Mouse (Mus musculus) T-helper 1 cell (primary cell): ENCODE results near the gene Zfp536.

Experiments used
- in situ Hi-C: fragments of 300-600 bp; cut with MboI, MseI; formaldehyde crosslinking; loops from one replicate; pipeline ENCODE4 v1.15.1; 2025; ENCODE audit warnings: high pct_unique_total_duplicates

Gene Zfp536

DNA sequence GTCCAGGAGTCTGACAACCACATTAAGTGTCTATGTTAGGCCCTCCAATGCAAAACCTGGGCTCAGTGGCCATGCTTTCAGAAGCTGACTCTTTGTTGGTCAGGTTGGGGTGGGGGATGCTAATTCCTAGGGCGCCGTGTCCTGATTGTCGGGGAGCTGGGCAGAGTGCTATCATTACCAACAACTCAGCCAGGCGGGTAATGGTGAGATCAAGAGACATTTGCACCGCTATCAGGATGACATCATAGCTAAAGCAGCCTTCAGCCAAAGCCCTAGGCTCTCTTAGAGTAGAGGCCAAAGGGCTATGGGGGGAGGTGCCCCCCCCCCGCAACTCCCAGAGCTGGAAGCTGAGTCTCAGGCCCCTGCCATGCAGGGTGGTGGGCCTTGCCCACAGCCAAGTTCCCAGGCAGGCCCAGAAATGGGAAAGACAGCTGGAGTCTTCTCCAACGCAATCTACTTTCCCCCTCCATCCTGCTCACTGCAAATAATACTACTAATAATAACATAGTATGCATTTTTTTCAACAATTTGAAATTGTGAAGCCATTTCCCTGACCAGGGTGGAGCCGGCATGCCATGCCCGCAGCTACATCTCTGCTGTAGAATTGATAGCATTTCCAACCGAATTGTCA, 5.0 kb downstream of the Zfp536 start:
- in situ Hi-C loops: no loop called here

DNA sequence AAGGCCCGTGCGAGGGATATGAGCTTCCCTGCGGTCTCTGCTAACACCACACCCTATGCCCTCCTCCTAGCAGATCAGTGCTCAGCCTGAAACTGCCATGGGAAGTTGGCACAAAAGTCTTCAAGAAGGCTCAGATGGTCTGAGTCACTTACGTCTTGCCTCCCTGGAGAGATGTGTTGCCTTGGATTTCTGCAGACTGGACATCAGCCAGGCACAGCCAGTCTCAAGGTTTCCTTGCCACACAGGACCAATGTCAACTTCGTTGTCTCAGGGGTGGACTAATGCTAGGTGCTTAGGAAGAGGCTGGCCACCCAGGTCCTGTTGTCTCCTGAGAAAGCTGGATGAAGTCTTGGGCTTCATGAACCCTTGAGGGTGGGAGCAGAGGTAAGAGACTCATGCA, 14.6 kb downstream of the Zfp536 start:
- in situ Hi-C loops: no loop called here

DNA sequence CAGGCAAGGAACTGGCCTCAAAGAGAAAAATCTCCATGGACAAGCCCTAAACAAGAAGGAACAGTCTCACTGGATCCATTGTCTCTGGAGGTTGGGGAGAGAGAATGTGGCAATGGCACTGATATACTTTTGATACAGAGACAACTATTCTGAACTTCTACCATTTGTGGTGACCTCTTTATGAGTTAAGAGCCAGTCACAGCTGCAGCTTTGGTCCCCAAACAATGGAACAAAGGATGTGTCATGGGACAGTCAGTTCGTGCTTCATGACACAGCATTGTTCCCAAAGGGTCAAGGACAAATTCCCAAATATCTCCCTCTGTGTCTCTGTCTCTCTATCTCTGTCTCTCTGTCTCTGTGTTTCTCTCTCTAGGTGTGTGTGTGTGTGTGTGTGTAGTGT, 20.4 kb downstream of the Zfp536 start:
- in situ Hi-C loops: no loop called here

DNA sequence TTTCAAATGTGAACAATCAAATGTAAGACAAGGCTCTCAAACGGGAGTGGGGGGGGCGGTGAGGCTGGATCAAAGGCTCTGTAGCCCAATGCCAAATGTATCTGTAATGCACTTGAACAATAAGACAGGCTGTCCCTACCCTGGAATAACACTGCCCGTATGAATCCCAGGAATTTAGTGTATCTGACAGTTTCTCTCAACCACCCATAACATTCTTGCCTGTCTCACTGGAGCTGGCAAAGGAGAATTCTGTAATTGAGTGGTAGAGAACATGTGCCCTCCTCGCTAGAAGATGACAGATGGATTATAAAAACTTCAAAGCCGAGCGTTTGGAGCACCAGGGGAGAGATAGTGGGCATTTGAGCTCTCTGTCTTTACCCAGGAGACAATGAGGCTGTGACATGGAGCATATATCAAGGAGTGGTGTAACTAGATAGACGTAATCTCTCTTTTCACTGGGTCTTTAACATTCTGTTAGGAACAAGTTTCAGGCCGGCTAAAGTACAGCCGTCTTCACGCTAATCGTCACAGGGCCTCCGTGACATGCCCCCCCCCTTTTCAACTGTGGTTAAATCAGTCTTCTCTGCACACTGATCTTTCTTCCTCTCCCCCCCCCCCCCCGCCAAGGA, 27.2 kb downstream of the Zfp536 start:
- in situ Hi-C loops: no loop called here

DNA sequence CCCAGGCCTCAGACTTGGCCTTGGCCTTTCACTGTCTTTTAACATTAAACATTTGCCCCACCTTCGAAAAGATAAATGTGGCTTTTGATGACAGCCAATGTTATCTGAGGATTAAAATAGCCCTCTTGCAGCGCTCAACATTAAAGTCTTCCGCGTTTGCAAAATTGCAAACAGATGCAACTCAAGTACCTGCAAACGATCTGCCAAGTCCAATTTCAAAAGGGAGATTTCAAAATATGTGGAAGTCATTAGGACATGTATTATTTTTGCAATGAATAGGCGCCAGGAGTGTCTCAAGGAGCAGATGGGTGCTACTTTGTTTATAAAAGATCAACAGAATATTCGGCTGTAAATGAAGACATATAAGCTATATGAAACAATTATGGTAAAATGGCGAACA, 30.1 kb downstream of the Zfp536 start:
- in situ Hi-C loops: no loop called here

DNA sequence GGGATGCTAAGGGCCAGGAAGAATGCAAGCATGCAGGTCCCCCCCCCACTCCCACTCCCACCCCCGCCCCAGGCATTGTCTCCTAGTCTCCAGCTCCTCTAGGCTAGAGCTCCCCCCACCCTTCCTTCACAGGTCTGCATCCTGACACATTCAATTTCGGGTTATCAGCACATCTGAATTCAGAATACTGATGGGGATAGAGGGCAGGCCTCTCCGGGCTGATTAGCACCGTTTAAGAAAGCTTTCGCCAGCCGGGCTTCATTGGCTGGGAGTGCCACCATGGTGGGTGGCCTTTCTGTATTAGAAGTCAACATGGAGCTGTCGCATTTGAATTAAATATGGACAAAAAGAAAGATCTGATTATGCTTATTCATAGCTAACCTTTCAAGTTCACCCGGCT, 36.2 kb downstream of the Zfp536 start:
- in situ Hi-C loops: no loop called here

DNA sequence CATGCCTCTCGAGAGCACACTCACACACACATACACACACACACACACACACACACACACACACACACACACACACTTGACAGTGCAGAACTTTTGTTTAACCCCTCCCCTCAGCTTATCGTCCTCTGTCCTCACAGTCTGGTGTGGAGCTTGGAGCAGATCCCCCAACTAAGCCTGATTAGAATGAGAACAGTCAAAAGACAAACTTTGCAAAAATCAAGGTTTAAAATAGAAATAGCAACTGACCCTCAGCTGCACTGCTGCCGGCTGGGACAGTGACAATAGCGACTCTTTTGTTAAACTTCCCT, 37.1 kb downstream of the Zfp536 start:
- in situ Hi-C loops: no loop called here

DNA sequence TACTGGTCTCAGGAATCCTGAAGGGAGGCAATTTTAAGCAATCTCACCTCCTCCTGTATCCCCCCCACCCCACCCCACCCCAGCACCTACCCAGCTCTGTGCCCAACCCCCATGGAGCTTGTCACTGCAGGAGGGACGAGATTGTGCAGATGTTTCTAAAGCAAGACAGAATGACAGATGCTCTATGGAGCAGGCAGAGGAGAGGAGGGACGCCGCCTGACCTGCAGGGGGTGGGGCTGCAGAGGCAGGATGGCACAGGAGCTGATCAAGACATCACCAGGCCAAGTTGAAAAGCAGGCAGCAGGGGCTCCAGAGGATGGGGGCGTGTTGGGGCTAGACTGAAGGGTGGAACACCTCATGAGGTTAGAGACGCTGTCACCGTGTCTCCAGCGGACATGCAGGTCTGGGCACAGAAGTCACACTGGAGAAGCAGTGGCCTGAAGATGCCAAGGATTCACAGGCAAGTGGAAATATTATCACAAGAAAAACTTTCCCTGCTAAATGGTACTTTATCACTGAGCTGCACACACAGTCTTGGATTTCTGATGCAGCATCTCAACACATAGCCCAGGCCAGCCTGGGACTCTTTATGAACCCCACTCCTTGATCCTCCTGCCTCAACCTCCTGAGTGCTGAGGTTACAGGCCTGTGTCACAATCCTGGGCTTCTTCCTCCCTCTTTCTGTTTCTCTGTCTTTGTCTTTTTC, 37.6 kb downstream of the Zfp536 start:
- in situ Hi-C loops: no loop called here

DNA sequence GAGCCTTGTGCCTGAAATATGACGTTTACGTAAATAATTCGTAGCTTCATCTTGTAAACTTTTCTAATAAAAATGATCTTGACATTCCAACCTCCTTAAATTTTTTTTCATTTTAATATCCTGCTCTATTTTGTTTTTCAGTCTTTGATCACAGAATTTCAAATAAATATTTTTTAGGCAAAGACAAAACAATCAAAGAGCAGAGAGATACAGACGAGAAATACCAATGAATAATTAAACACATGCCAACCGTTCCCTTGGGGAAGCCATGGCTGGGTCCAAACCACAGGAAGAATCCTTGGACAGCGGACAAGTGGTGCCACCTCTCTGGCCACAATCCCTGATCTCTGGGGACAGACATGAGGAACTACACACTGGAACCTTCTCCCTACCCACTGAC, 38.3 kb downstream of the Zfp536 start:
- in situ Hi-C loops: no loop called here

DNA sequence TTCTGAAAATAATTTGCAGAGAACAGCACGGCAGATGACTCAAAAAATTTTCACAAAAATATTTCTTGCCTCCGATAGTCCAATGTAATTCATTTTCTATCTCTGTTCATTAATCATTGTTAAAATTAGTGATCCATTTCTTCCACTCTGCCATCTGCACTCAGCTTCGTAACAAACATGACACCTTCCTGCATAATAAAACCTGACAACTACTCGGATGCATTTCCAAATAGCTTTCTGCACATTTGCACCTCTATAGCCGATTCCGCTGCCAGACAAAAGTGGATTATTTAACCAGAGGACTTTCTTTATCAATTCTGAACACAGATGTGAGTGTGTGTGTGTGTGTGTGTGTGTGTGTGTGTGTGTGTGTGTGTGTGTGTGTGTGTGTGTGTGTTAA, 38.9 kb downstream of the Zfp536 start:
- in situ Hi-C loops: no loop called here

DNA sequence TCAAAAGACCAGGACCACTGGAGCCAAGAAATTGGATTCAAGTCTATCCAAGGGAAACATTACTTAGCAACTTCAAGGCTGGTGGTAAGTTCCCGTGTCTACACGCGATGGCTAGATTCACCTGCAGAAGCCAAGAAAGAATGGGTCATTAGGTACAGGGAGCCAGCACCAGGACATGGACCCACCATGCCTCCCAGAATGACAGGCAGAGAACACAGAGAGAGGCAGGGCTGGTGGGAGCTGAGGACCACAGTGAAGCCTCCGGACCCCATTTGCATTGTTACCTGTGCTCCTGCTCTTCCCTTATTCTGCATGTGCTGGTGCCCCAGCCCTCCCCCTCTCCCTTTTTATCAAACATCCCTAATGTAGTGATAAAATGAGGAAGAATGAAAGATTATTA, 39.4 kb downstream of the Zfp536 start:
- in situ Hi-C loops: no loop called here

DNA sequence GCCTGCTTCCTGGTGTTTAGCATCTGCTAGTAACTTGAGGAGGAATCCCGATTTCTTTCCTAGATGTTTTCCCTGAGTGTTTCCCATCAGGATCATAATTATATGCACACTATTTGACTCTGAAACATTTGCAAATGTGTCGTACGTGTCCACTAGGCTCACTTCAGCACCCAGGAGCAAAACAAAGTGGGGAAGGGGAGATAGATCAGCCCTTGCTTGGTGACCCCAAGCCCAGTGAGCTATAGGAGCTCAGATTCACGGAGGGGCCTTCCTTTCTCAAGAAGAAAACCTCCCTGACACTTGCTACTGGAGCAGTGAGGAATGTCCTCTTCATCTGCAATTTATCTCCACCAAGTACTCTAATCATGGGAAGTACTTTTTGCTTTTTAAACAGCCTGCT, 40.7 kb downstream of the Zfp536 start:
- in situ Hi-C loops: no loop called here

DNA sequence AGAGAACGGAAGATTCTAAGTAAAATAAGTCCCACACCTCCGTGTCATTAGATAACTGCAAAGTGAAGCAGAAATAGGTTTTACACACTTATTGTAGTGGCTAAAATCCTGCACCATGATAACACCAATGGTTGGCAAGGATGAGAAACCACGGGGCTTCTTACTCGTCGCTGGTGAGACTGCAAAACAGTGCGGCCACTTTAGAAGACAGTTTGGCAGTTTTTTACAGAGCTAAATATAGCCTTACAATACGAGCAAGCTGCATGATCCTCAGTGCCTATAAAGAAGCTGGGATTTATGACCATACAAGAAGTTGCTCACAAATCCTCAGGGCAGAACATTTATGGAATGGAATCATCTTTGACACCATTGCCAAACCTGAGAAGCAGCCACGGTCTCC, 45.7 kb downstream of the Zfp536 start:
- in situ Hi-C loops: no loop called here

DNA sequence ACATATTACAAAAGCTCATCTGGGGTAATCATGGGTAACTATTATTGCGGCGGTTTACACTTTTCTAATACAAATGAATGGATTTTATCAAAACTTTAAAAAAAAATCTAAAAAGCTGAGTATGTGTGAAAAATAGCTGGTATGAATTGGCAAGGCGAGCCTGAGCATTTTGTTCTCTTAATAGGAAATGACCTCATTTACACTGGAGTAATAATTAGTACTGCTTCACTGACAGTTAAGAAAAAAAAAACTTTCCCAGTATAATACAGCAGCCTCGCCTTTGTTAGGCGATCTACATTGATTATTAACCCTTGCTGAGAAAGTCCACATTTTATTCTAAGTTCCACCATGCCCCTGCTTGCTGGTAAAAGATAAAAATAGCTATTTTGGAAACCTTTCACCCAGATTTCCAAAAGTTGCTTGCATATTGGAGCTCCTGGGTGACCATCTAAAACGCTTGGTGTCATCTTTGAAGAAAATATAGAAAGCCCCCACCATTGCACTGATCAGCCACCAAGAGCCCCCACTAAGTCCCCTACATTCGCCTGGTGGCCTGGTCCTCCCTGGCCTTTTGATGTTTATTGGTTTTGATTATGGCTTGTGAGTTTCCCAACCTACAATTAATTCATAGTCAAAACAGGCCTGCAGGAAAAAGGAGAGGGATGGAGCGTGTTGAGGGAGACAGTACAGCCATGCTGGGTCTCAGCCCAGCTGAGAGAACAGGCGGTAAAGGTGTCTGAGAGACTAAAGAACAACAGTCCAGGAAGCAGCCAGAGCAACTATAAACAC, 49.2 kb downstream of the Zfp536 start:
- in situ Hi-C loops: no loop called here

DNA sequence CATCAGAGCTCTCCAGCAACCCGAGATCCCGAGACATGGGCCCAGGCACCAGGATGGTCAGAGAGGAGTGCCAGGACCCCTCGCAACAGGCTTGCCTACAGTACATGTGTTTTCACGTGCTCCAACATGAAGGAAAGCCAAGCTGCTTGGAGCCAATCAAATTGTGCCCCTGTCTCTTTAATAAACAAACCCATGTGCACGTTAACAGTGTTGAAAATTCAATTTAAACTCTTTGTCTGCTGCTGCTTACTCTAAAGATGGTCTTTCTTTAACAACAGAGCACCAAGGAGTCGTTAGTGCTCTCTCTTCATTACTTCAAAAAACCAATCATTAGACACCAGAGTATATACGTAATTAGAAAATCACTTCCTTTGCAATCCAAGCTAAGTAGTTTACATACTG, 50.2 kb downstream of the Zfp536 start:
- in situ Hi-C loops: no loop called here

DNA sequence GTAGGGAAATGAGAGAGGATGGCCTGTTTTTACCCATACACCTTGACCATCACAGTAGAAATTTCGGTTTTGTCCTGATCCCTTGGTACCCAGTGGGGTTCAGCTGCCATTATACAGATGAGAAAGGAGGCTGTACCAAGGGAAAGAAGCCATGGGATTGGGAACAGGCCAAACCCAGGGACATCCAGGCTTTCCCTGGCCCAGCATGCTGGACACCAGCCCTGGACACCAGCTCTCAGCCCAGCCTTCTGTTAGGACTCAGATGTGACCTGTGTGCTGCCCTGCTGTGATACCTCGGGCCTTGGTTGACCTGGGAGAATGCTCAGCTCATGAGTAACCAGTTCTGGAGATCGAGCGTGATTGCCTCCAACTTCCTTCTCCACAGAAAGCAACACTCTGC, 51.8 kb downstream of the Zfp536 start:
- in situ Hi-C loops: no loop called here

DNA sequence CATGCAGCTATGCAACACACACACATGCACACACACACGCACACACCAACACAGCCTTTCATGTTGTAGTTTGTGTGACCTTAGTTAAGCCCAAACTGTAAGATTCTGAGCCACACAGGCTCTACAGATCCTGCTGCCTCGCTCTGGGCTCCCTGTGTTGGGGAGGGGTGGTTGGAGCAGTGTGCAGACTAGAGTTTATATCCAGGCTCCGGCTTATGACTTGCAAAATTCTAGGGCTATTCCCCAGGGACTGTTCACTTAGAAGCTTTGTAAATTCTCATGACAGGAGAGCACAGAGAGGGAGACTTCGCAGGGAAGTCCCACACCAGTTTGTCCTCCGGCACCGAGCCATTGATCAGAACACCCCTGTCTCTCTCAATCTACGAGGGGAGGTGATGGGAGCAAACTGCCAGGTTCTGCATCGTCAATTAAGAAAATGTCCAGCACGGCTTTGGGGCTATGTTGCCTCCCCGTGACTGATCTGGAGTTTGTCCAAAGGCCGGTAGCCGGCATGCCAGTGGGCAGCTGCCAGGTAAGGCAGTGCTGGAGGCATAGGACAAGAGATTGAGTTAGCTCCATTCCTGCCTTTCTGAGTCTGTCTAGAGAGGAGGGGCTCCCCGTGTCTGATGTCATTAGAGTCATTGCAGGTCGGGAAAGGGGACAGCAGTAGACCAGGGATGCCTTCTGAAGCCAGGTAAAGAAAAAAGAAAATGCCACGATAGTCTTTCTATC, 54.6 kb downstream of the Zfp536 start:
- in situ Hi-C loops: no loop called here

DNA sequence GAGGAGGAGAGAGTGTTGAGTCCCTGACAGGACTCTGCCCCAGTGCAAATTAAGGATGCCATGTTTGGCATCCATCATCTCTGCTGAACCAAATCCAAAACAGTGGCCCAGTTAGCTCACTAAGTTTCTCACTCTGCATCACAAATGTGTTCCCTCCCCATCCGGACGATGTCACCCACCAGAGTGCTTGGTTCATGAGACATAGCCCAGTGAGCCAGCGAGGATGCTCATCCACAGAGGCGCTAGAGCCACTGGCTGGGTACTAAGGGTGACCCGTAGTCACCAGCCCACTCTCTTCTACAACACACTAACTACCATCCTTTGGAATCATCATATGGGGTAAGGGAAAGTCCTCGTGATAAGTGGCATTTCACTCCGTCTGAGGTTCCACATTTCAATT, 56.4 kb downstream of the Zfp536 start:
- in situ Hi-C loops: no loop called here

DNA sequence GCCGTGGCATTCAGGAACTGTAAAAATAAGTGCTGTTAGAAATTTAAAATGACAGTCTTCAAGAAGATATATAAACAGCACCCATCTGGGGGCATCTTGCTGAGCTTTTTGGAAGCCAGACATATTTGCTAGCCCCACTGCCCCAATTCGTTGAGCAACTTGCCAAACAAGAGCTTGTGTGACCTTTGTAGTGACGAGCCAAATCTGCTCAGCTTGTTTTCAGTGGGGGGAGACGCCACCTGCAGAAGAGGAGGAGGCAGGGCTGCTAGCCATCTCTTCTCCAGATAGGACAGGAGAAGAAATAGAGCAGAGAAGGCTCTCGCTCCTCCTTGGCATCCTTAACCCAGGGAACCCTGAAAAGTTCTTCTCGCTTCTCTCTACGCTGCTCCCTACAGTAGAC, 56.8 kb downstream of the Zfp536 start:
- in situ Hi-C loops: no loop called here

DNA sequence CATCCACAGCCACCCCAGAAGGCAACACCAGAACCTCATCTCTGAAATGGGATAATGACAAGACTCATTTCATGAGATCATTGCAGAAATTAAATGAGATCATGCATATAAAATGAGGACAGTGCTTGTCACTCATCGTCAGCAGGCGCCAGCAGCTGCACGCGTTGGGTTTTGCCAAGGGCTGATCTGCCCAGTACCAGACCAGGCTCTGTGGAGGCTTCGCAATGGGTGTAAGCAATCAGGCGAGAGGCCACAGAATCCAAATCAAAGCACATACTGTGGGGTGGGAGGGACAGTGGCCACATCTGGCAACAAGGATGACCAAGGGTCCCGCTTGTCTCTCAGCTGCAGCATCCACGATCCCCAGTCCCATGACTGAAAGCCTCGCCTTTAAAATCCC, 69.0 kb downstream of the Zfp536 start:
- in situ Hi-C loops: no loop called here

DNA sequence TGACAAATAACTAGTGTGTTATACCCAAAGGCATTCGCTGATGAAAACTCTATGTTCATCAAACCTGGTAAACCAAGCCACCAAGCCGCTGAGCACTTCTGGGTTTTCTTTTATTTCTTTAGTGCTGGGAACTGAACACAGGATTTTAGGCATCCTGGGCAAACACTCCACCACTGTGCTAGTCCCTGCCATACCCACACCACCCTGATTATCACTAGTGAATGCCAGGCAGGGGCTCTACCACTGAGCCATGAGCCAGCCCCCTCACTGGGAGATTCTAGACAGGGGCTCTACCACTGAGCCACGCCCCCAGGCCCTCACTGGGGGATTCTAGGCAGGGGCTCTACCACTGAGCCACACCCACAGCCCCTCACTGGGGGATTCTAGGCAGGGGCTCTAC, 76.1 kb downstream of the Zfp536 start:
- in situ Hi-C loops: loop anchor here (5.0 kb wide), 1 partner anchor 105 kb away; no protein-coding TSS in a partner anchor

DNA sequence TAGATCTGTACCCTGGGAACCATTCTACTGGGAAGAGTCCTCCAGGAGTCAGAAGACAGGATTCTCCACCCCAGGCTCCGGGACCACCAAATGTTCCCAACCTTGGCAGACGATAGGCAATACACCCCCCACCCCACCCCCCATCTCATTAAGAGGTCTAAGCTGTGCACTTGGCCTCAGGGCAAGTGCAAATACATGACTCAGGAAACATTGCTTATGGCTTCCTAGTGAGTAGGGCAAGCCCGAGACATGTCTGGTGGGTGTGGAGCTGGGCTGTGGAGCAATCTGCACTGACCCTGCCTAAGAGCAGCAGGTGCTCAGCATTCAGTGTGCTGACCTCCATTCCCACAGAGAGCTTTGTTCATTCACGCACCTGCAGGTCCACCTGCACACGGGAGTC, 78.4 kb downstream of the Zfp536 start:
- in situ Hi-C loops: loop anchor here (5.0 kb wide), 1 partner anchor 107 kb away; no protein-coding TSS in a partner anchor
